Mouse (Mus musculus) kidney, postnatal 0 days (tissue): ENCODE measurements around the gene Naip1. TPM values are rescaled to one million over a fixed set of nuclear protein-coding genes. Genes with fewer than 3 reads are reported as not detected.
"Not testable (repeated sequence)": the region's sequence is repeated elsewhere in the genome, so short reads cannot be mapped to it uniquely, and the experiment has no call there.

Experiments used
- ATAC-seq: fragments of 200-750 bp; cut with Nextera tagmentation; replicated peaks from 2 replicates; pipeline ENCODE4 v1.8.0; 2017; ENCODE audit warnings: low read depth, moderate number of reproducible peaks, moderate TSS enrichment, moderate library complexity; ENCODE audit not compliant: low FRiP score
- DNase-seq: peaks from one replicate; pipeline ENCODE4 v3.0.0-alpha.2; 2016; ENCODE audit warnings: low spot score
- H3K27ac ChIP-seq: fragments of 300-500 bp; sonication (generic); 2 replicates; pipeline ENCODE4 v1.5.1; 2014; ENCODE audit warnings: mild to moderate bottlenecking
- H3K27me3 ChIP-seq: fragments of 300-500 bp; sonication (generic); 2 replicates; pipeline ENCODE4 v1.6.1; 2014; ENCODE audit warnings: low read length, mixed read lengths; ENCODE audit not compliant: insufficient read depth
- H3K36me3 ChIP-seq: fragments of 300-500 bp; sonication (generic); 2 replicates; pipeline ENCODE4 v1.6.1; 2014; ENCODE audit warnings: low read length, mixed read lengths; ENCODE audit not compliant: insufficient read depth
- H3K4me1 ChIP-seq: fragments of 300-500 bp; sonication (generic); replicated peaks from 2 replicates; pipeline ENCODE4 v1.6.1; 2014; ENCODE audit warnings: antibody characterized with exemption, low read length, mixed read lengths; ENCODE audit not compliant: insufficient read depth
- H3K4me2 ChIP-seq: fragments of 300-500 bp; sonication (generic); 2 replicates; pipeline ENCODE4 v1.6.1; 2014; ENCODE audit warnings: mild to moderate bottlenecking, low read length, moderate library complexity, mixed read lengths
- H3K4me3 ChIP-seq: fragments of 300-500 bp; sonication (generic); replicated peaks from 2 replicates; pipeline ENCODE4 v1.5.1; 2014; ENCODE audit warnings: low read depth, low read length
- H3K9ac ChIP-seq: fragments of 300-500 bp; sonication (generic); 2 replicates; pipeline ENCODE4 v1.6.1; 2014; ENCODE audit warnings: low read depth, low read length
- H3K9me3 ChIP-seq: fragments of 300-500 bp; sonication (generic); replicated peaks from 2 replicates; pipeline ENCODE4 v1.6.1; 2016; ENCODE audit warnings: low read length, inconsistent platforms, mixed read lengths
- CTCF ChIP-seq: IDR thresholded peaks from 2 replicates; pipeline ENCODE4 v1.5.1; 2016; ENCODE audit warnings: antibody characterized with exemption, low read depth, mild to moderate bottlenecking, moderate library complexity
- WGBS: fragments of 180-500 bp; shearing (Covaris S2); extraction: QIAGEN DNeasy Blood & Tissue Kit; methylation state at CpG from one replicate; pipeline ENCODE4 v1.1.7; 2014; 5-methylcytosine and 5-hydroxymethylcytosine counted together
- polyA plus RNA-seq: library from polyadenylated mRNA; unstranded; fragments of >200 nt; fragmentation: Nextera tagmentation; extraction: Ambion mirVana; gene quantifications from 2 replicates; pipeline ENCODE4 v1.2.1, GENCODE M21; 2015

Gene Naip1
- polyA plus RNA-seq, 1 experiment from 2014 or later: not detected

- no peak overlapping the region for H3K4me2 ChIP-seq
- 30% methylated on average over 1 of the region's 1 CpGs for WGBS
- H3K36me3 ChIP-seq: no peaks in the 10 kb centered on the region
- no peaks in the 10 kb centered on the region for H3K4me1 ChIP-seq
- no peak for TF ChIP-seq CTCF
- no peak overlapping the region for H3K9ac ChIP-seq
- no peaks in the 10 kb centered on the region for H3K27me3 ChIP-seq
- H3K4me3 ChIP-seq: no peak overlapping the region
- no peak overlapping the region for H3K27ac ChIP-seq
- ATAC-seq (no peak), DNase-seq (no peak)
- no peaks in the 10 kb centered on the region for H3K9me3 ChIP-seq
Measured at GRCm38 (mm10) chr13:100438701-100439100, 14.0 kb downstream of the Naip1 start.

DNA sequence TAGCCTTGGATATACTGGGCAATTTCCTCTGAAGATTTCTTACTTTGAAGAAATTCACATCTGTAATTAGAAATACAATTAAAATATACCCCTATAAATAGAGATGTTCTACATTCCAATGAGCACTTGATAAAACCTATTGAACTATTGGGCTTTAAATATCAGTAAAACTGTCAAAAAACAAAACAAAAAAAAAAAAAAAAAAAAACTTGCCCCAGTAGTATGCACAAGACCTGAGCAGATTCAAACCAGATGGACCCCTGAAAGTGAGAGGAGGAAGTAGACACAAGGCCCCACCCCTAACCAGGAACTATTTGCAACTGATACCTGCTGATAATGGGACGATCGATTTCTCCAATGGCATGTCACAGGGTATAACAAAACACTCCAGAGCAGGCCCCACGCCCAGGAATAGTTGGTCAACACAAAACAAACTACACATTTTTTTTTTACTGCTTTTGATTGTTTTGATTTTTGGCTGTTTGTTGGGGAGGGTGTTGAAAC lies 15.3 kb downstream of the Naip1 start:
- Histone ChIP-seq H3K27me3 (no peaks in the 10 kb centered on the region), H3K4me2 (no peak overlapping the region), H3K9ac (no peak overlapping the region), H3K9me3 (no peaks in the 10 kb centered on the region), H3K27ac (no peak overlapping the region), H3K36me3 (no peaks in the 10 kb centered on the region), H3K4me3 (no peak overlapping the region), H3K4me1 (no peaks in the 10 kb centered on the region)
- DNase-seq (no peak), ATAC-seq (no peak)
- no peak for TF ChIP-seq CTCF
- WGBS: 77% methylated on average over 3 of the region's 3 CpGs

GRCm38 (mm10) chr13:100436556-100437163 lies 16.0 kb downstream of the Naip1 start:
- 88% methylated on average over 1 of the region's 1 CpGs for WGBS
- H3K27me3 ChIP-seq, DNase-seq, H3K27ac ChIP-seq, H3K4me2 ChIP-seq, H3K4me3 ChIP-seq, H3K9ac ChIP-seq, H3K9me3 ChIP-seq, H3K36me3 ChIP-seq, ATAC-seq, H3K4me1 ChIP-seq: not testable (repeated sequence)

DNA sequence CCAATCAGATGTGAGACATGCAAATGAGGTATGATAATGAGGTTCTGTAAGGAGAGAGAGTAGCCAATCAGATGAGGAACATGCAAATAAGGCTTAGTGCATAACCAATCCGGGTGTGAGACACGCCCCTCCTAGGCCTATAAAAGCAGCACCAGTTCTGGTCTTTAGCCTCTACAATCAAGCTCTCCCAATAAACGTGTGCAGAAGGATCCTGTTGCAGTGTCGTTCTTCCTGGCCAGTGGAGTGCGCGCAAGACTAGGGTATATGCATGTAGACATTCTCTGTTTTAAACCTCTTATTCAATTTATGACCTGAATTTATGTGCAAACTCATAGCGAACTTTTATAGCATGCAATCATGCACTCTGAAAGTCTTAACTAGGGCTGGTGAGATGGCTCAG lies 32.7 kb downstream of the Naip1 start:
- not testable (repeated sequence) for ATAC-seq

GRCm38 (mm10) chr13:100414428-100414827 lies 38.2 kb downstream of the Naip1 start:
- no peaks in the 10 kb centered on the region for H3K27me3 ChIP-seq
- TF ChIP-seq CTCF: no peak
- H3K4me3 ChIP-seq: no peak overlapping the region
- ATAC-seq (no peak), DNase-seq (no peak)
- no peaks in the 10 kb centered on the region for H3K36me3 ChIP-seq
- 52% methylated on average over 1 of the region's 1 CpGs for WGBS
- H3K9me3 ChIP-seq: no peaks in the 10 kb centered on the region; the same call in 1 of the 2 replicates
- no peak overlapping the region for H3K4me2 ChIP-seq
- H3K27ac ChIP-seq: no peak overlapping the region
- H3K9ac ChIP-seq: no peak overlapping the region
- H3K4me1 ChIP-seq: no peaks in the 10 kb centered on the region

More for the DNA sequence above, 32.7 kb downstream of the Naip1 start:
- H3K4me1 ChIP-seq, H3K9ac ChIP-seq, H3K36me3 ChIP-seq, DNase-seq, H3K4me3 ChIP-seq, H3K27ac ChIP-seq, H3K27me3 ChIP-seq, H3K9me3 ChIP-seq, H3K4me2 ChIP-seq: not testable (repeated sequence)
- WGBS: 86% methylated on average over 7 of the region's 7 CpGs

DNA sequence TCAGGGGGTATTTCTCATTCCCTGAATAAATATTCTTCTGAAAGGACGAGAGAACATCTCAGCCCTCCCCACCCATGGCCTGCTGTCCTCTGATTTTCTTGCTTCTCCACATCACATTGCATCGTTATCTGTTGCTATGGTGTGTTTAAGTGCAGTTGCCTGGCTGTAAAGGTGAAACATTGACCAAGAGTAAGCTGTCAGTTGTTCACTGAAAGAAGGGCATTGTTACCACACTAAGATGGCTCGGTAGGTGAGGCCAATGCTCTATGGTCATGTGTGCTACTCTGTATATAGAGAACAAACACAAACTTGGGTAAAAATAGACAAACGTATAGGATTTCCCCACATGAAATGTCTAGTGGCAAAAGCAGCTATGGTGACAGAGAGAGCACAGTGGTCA lies 42.8 kb downstream of the Naip1 start:
- H3K9ac ChIP-seq: no peak overlapping the region
- ATAC-seq: no peak
- 82% methylated on average over 4 of the region's 4 CpGs for WGBS

GRCm38 (mm10) chr13:100409181-100409580 lies 43.5 kb downstream of the Naip1 start:
- no peak for ATAC-seq

More for the DNA sequence above, 42.8 kb downstream of the Naip1 start:
- H3K9me3 ChIP-seq: no peaks in the 10 kb centered on the region
- H3K4me3 ChIP-seq: no peak overlapping the region
- DNase-seq: no peak
- no peak for TF ChIP-seq CTCF
- H3K27ac ChIP-seq: no peak overlapping the region
- H3K4me1 ChIP-seq: no peaks in the 10 kb centered on the region
- no peaks in the 10 kb centered on the region for H3K27me3 ChIP-seq
- no peak overlapping the region for H3K4me2 ChIP-seq
- no peaks in the 10 kb centered on the region for H3K36me3 ChIP-seq

More at GRCm38 (mm10) chr13:100409181-100409580, 43.5 kb downstream of the Naip1 start:
- Histone ChIP-seq H3K4me3 (no peak overlapping the region), H3K9ac (no peak overlapping the region), H3K4me2 (no peak overlapping the region), H3K9me3 (no peaks in the 10 kb centered on the region), H3K27me3 (no peaks in the 10 kb centered on the region), H3K36me3 (no peaks in the 10 kb centered on the region), H3K4me1 (no peaks in the 10 kb centered on the region), H3K27ac (no peak overlapping the region)
- TF ChIP-seq CTCF: no peak
- no peak for DNase-seq
- WGBS: 77% methylated on average over 5 of the region's 5 CpGs
